Mouse (Mus musculus): ENCODE measurements around the gene Wfikkn2. TPM values are rescaled to one million over a fixed set of nuclear protein-coding genes. Genes with fewer than 3 reads are reported as not detected.
"Not testable (repeated sequence)": the region's sequence is repeated elsewhere in the genome, so short reads cannot be mapped to it uniquely, and the experiment has no call there.

The Wfikkn2 gene
- 1 to 10 TPM; 2.0 TPM for total RNA-seq (2021)

- DNase-seq, result no peak
Observed at GRCm38 (mm10) chr11:94245955-94246788, at the start of gene Wfikkn2. Wfikkn2 (minus strand) TSS chr11:94246005.

- DNase-seq, result no peak
Observed at GRCm38 (mm10) chr11:94294996-94295845, 49.4 kb upstream of the Wfikkn2 start.

GRCm38 (mm10) chr11:94290062-94290740 is 44.4 kb upstream of the Wfikkn2 start:
- DNase-seq, result no peak

GRCm38 (mm10) chr11:94287105-94287504 is 41.3 kb upstream of the Wfikkn2 start:
- no peak for DNase-seq

GRCm38 (mm10) chr11:94285886-94286574 is 40.2 kb upstream of the Wfikkn2 start:
- no peak for DNase-seq

GRCm38 (mm10) chr11:94283536-94284099 is 37.8 kb upstream of the Wfikkn2 start:
- no peak for DNase-seq

GRCm38 (mm10) chr11:94282291-94282690 is 36.5 kb upstream of the Wfikkn2 start:
- DNase-seq, result no peak

- DNase-seq, result peak; percentile 49
Observed at GRCm38 (mm10) chr11:94281199-94282181, 35.7 kb upstream of the Wfikkn2 start, which contains the start of gene Gm21885. Gm21885 (plus strand) TSS chr11:94281873.

GRCm38 (mm10) chr11:94276869-94277337 is 31.1 kb upstream of the Wfikkn2 start:
- peak; percentile 92 for DNase-seq

- no peak for DNase-seq
Observed at GRCm38 (mm10) chr11:94275686-94276085, 29.9 kb upstream of the Wfikkn2 start.

GRCm38 (mm10) chr11:94275226-94275625 is 29.4 kb upstream of the Wfikkn2 start:
- DNase-seq, result no peak

- no peak for DNase-seq
Observed at GRCm38 (mm10) chr11:94274206-94274867, 28.5 kb upstream of the Wfikkn2 start.

GRCm38 (mm10) chr11:94272960-94273927 is 27.4 kb upstream of the Wfikkn2 start:
- no peak for DNase-seq

- no peak for DNase-seq
Observed at GRCm38 (mm10) chr11:94271015-94271414, 25.2 kb upstream of the Wfikkn2 start.

GRCm38 (mm10) chr11:94269906-94270305 is 24.1 kb upstream of the Wfikkn2 start:
- no peak for DNase-seq

- DNase-seq, result no peak
Observed at GRCm38 (mm10) chr11:94268761-94269160, 23.0 kb upstream of the Wfikkn2 start.

GRCm38 (mm10) chr11:94266155-94266554 is 20.4 kb upstream of the Wfikkn2 start:
- DNase-seq, result not testable (repeated sequence)

- peak; percentile 73 for DNase-seq
Observed at GRCm38 (mm10) chr11:94265134-94265785, 19.5 kb upstream of the Wfikkn2 start.
